Mouse (Mus musculus) kidney, postnatal 25 days (tissue): ENCODE results near the gene Xlr3a.
"Not testable (repeated sequence)": the region's sequence is repeated elsewhere in the genome, so short reads cannot be mapped to it uniquely, and the experiment has no call there.

ENCODE experiments used
- DNase-seq, 2 experiments: peaks; one replicate each; pipeline ENCODE4 v3.0.0; 2021; ENCODE audit warnings: mixed read lengths in 2 of 2

The Xlr3a gene

DNA sequence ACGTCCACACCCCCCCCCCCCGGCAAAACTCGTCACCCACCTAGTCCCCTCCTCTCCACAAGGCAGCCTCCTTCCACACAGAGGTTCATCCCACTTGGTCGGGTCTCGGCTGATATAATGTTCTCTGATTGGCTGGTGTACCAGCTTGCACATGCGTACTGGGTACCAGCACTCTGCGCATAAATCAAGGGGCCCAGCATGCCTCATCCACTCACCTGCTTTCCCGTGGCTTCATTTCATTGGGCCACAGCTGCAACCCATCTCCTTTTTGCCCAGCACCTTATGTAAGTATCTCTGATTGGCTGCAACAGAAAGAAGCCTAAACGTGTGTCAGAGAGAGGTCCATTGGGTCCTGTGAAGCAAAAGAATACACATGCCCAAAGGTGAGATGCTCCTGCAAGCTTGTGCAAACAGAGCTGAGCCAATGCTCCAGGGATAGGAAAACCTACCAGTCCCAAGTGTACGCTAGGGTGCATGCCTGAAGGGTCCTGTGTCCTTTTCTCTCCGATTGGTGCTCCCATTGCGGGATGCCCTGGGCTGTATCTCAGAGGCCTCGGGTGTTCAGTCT lies at the start of gene Xlr3a:
Xlr3a (minus strand) TSS at position 155 of the 568 bp plus-strand sequence.
- DNase-seq = peak in 1 of 2 experiments; percentile 1

DNA sequence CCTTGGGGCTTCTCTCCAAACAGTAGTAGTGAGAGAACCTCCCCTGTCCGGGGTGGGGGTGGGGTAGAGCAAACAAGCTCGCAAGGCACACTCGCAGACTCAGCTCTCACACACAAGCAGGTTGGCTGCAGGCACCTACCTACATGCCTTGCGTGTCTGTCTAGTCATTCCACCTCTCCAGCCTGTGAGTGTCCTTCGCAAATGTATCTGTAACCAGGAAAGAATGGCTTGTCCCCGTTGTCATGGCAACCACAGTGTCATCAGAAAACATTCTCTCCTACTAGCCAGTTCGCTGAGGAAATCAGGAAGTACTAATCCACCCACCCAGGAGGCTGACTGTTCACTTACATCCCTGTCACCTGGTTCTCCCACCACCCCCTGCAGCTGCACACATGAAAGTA lies 46.3 kb upstream of the Xlr3a start:
- not testable (repeated sequence) for DNase-seq

GRCm38 (mm10) chrX:73122859-73123829 lies 26.2 kb upstream of the Xlr3a start:
- not testable (repeated sequence) for DNase-seq

DNA sequence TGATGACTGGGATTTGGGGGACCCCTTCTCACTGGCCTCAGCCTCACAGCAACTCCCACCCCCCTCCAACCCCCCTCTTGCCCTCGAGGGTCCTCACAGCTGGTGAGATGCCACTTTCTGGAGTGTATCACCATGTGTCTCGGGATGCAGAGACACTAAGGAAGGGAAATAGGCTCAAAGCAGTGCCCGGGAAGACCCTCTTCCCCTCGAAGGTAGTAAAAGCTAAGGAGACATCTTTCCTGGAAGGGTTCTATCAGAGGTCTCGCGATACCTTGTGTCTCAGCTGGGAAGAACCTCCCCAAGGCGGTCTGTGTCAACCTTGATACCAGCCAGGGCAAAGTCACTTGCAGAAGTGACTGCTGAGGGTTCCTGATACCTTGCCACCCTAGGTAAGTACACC lies 19.9 kb upstream of the Xlr3a start, which contains the start of gene Gm14685:
Gm14685 (plus strand) TSS at position 301 of the 400 bp plus-strand sequence.
- DNase-seq = not testable (repeated sequence)

DNA sequence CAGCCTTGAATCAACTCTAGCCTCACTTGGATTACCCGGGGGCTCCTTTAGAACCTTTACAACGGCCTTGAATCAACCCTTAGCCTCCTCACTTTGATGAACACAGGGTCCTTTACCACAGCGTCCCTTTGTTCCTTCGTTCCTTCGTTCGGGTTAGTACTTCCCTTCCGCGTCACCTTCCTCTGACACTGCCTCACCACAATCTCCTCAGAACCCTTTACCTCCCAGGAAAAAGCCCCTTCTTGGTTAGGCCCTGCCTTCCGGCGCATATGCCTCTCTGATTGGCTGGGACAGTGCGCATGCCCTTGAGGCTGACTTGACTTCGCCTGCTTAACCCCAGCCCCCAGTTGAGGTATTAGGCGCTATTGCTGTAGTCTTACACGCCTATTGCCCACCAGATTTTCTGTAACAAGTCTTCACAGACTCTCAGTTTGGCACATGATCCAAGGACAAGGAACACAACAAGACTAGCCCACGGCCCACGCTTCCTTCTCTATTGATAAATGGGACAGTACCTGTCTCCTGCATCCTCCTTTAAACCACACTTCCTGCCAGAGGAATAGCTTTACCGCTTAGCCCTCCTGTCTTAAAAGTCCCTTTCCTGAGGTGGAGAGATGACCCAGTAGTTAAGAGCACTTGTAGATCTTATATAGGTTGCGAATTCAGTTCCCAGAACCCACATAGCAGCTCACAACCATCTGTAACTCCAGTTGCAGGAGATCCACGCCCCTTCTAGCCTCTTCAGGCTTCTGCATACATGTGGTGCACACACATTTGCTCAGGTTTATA lies 14.4 kb downstream of the Xlr3a start, which contains the start of gene Xlr4a:
Xlr4a (minus strand) TSS at position 212 of the 789 bp plus-strand sequence.
- not testable (repeated sequence) for DNase-seq

DNA sequence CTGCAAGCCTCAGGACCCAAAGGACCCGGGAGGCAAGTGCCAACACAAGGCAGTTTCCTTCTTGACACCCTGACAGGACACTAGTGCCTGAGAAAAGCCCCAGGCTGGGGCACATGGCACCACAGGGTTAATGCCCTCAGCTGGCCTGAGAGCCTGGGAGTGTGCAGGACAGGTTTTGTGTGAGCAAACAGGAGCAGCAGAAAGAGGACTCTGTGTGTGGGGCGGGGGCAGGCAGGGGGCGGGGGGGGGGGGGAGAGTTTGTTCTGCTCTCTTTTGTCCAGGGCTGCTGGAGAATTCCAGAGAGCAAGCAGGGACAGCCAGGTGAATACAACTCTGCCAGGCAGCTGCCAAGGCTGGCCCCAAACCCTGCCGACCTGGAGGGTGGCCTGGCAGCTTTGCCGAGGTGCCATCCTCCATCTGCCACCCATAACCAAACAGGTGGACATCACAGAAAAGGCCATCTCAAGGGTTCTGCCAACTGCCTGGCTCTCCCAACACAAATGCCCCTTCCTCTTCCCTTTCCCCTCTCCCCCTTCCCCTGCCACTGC lies 30.1 kb downstream of the Xlr3a start:
- DNase-seq = not testable (repeated sequence)

DNA sequence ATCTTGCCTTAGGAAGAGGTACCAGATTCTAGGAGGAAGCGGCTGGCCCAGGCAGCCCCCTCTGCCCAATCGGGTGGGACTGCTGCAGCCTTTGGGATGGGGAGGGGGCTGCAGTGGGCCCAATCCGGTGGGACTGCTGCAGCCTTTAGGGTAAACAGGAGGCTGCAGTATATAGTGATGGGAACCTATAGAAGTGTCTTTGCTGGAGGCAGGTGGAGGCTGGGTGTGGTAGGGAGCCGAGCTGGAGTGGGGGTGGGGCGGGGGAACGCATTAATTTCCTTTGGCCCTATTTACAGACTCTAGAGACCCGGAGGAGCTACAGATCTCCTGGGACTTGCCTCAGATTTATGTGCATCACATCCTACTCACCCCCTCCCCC lies 32.5 kb downstream of the Xlr3a start, which contains the start of gene Pnma3:
Pnma3 (plus strand) TSS at position 373 of the 379 bp plus-strand sequence.
- no peak for DNase-seq

DNA sequence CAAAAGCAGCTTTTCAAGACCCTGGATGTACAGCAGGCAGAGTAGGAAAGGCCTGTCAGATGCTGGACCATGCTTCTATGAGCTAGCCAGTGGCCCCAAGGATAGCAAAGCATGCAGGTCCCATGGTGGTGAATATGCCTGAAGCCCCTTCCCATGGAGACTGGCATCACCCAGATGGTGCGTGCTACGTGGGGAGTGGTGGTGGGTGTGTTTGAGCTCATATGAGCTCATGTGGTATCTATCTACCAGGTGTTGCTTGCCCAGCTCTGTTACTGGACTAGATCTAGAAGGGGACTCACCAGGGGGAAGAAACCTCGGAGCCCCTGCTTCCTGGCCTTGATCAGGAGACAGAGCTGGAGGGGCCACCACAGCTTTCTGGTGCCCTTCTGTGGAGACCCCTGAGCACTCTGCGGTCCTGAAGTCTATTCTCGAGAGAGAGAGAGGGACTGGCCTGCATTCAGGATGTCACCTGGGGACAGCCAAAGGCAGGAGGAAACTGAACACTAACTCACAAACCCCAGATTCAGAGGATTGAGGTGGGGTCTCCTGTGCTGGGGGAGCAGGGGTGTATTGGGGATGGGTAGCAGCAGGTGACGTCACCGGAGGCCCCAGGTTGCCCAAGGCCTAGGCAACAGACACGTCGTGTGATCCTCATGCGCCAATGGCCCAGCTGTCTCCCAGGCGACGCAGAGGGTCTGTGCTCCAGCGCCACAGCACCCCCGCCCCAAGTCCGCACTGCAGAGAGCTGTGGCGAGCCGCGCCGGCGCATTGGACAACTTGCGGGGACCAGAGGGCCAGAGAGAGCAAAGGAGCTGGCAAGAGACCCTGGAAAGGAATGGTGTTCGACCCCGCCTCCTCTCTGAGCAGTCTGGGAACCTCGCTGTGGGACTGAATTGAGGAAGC lies 33.1 kb downstream of the Xlr3a start:
- no peak for DNase-seq

DNA sequence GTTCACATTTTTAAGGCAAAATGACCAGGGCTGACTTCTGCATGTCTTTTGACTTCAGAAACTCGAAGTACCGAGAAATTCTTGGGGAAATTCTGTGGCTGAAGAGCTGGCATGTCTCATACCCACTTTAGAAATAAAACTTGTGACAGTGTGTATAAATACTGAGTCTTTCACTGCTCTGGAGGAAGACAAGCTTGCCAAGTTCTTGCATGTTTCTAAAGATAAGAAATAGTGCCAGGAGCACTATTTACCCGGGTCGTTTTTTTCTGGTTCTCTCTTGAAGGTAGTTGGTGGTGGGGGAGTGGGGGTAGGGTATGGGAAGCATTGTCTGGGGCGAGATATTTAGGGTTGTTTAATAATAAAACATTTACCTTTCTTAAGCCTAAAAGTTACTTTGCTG lies 34.6 kb downstream of the Xlr3a start:
- DNase-seq = no peak

DNA sequence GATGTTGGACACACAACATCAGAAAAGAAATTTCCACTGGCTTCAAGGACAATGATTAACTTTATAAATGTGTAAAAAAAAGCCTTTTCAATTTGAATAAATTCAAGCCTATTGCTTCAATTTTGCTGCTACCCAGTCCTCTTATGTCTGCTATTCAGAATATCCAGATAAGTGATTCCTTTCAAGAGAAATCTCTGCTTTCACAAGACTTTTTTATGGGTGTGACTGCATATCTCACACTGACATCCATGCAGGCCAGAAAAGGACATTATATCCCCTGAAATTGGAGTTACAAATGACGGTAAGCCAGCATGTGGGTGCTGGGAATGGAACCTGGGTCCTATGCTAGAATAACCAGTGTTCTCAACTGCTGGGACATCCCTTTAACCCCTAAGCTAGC lies 35.4 kb downstream of the Xlr3a start:
- DNase-seq = no peak

DNA sequence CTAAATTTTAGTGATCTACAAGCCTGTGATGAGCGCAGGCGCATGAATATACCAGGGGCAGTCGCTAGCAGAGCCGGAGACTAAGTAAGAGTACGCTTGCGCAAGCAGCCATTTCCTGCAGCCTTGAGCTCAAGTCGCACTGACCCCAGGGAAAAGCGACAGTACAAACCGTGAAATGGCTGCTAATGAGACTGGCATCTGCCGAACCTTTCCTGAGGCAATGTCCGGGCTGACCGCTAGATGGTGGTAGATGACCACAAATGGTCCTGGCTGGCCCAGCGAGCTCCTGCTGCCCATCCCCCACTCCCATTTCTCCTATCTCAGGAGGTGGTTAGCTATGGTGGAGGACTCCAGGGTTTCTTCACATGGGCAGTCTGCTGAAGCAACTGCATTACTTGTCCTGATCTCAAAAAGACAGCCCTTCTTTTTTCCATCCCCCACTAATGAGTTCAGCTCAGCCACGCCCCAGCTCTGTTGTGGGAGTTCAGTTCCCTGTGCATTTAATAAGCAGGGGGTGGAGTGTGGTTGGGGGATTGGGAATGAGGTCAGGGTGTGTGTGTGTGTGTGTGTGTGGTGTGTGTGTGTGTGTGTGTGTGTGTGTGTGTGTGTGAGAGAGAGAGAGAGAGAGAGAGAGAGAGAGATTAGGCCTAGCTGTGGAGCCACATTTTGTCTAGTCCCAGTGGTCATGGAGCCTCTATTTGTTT lies 42.9 kb downstream of the Xlr3a start:
- DNase-seq = peak; percentile 91 to 94

DNA sequence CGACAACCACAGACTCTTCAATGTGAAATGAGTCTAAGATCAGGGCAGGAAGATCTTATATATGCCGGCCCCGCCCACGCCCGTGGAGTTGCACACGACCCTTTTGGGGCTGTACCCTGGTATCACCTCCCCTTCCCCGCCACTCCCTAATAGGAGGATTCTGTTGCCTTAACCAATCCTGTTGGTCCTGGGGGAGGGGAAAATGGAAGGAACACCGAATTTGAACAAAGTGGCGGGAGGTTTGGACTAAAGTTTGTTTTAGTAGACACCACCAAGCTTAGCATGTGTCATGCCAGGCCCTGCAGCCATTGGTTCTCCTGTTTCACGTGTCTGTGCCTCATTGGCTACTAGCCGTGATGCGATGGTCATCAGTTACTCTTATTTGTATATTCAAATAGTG lies 57.2 kb downstream of the Xlr3a start:
- no peak for DNase-seq

DNA sequence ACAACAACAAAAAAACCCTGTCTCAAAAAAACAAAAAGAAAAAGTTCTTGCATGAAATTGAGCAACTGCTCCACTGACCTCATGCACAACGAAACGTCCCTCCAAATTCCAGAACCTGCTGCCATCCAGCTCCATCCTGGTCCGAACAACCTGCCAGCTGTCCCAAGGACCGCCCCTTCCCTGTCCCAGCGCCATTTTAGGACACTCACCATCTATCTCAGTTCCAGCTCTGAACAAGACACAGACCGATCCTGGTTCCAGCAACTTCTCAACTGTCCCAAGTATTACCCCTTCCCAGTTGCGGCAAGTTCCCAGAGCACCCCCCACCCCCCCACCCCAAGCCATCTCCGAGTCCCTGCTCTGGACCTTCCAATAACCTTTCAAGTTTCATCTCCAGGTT lies 58.1 kb downstream of the Xlr3a start:
- no peak for DNase-seq

DNA sequence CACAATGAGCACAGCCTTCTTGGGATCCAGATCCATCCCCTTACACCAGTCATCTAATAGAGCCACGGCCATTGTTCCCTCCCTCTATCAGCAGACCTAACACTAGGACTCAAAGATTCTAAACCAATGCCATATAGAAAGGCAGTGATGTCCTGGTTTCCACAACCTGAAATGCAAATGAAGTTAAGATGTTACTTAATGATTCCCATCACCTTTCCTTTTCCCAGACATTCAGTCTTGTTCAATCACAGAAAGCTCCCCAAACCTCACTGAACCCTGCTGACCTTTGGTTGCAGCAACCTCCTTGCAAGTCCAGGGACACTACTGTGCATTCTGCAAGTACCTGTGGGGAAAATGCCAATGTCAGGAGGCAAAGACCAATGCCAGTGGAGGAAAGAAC lies 59.9 kb downstream of the Xlr3a start, which contains the start of gene Pnma5:
Pnma5 (minus strand) TSS at position 101 of the 400 bp plus-strand sequence.
- DNase-seq = no peak
